Mouse (Mus musculus) heart, adult 11 months (tissue): ENCODE measurements around the gene Tanc2.

Experiments
- DNase-seq: peaks from one replicate; pipeline ENCODE4 v3.0.0; 2022

The Tanc2 gene

GRCm38 (mm10) chr11:105648026-105648425, 58.2 kb downstream of the Tanc2 start:
- no peak for DNase-seq

- no peak for DNase-seq
These were observed 64.8 kb downstream of the Tanc2 start for GRCm38 (mm10) chr11:105654616-105655015.

GRCm38 (mm10) chr11:105655335-105655734, 65.5 kb downstream of the Tanc2 start:
- DNase-seq, result no peak

GRCm38 (mm10) chr11:105667879-105668278, 78.1 kb downstream of the Tanc2 start:
- DNase-seq, result no peak

- no peak for DNase-seq
These were observed 89.2 kb downstream of the Tanc2 start for GRCm38 (mm10) chr11:105678996-105679395.

- no peak for DNase-seq
These were observed 95.0 kb downstream of the Tanc2 start for GRCm38 (mm10) chr11:105684747-105685146.

- no peak for DNase-seq
These were observed 110.7 kb downstream of the Tanc2 start for GRCm38 (mm10) chr11:105700528-105700927.

GRCm38 (mm10) chr11:105719660-105720059, 129.9 kb downstream of the Tanc2 start:
- DNase-seq, result no peak

- no peak for DNase-seq
These were observed 141.8 kb downstream of the Tanc2 start for GRCm38 (mm10) chr11:105731541-105731940.

GRCm38 (mm10) chr11:105731989-105732531, 142.3 kb downstream of the Tanc2 start:
- DNase-seq, result peak; percentile 83

GRCm38 (mm10) chr11:105743171-105743570, 153.4 kb downstream of the Tanc2 start:
- no peak for DNase-seq

- DNase-seq, result peak; percentile 93
These were observed 159.7 kb downstream of the Tanc2 start for GRCm38 (mm10) chr11:105749297-105750071.

- no peak for DNase-seq
These were observed 168.9 kb downstream of the Tanc2 start for GRCm38 (mm10) chr11:105758561-105759203.

GRCm38 (mm10) chr11:105759413-105759812, 169.6 kb downstream of the Tanc2 start:
- no peak for DNase-seq

GRCm38 (mm10) chr11:105760346-105760745, 170.6 kb downstream of the Tanc2 start:
- no peak for DNase-seq

- no peak for DNase-seq
These were observed 188.0 kb downstream of the Tanc2 start for GRCm38 (mm10) chr11:105777802-105778201.

GRCm38 (mm10) chr11:105792501-105792900, 202.7 kb downstream of the Tanc2 start:
- DNase-seq, result no peak

GRCm38 (mm10) chr11:105803686-105804085, 213.9 kb downstream of the Tanc2 start:
- no peak for DNase-seq

GRCm38 (mm10) chr11:105804776-105805175, 215.0 kb downstream of the Tanc2 start:
- DNase-seq, result no peak

- DNase-seq, result no peak
These were observed 217.3 kb downstream of the Tanc2 start for GRCm38 (mm10) chr11:105807103-105807502.

- no peak for DNase-seq
These were observed 233.5 kb downstream of the Tanc2 start for GRCm38 (mm10) chr11:105823246-105823645.

- DNase-seq, result no peak
These were observed 234.0 kb downstream of the Tanc2 start for GRCm38 (mm10) chr11:105823759-105824158.

- no peak for DNase-seq
These were observed 238.4 kb downstream of the Tanc2 start for GRCm38 (mm10) chr11:105828175-105828574.

- no peak for DNase-seq
These were observed 245.4 kb downstream of the Tanc2 start for GRCm38 (mm10) chr11:105835209-105835608.
